Mouse (Mus musculus) left cerebral cortex, postnatal 4 days (tissue): ENCODE data around the gene Gm17409. TPM values are rescaled to one million over a fixed set of nuclear protein-coding genes. Genes with fewer than 3 reads are reported as not detected.

Experiments
- DNase-seq: peaks from one replicate; pipeline ENCODE4 v3.0.0-alpha.2; 2022
- intact Hi-C: fragments of 180-260 bp; cut with DNase I; formaldehyde crosslinking; loops from one replicate; pipeline ENCODE4 v1.15.1; 2025
- total RNA-seq, 2 experiments: library from RNA; stranded (reverse); gene quantifications; 2 replicates each; pipeline ENCODE4 v1.2.3; 2021

Gm17409 gene
- total RNA-seq, 2 experiments from 2014 or later = not detected

GRCm38 (mm10) chr2:58481450-58482100 is 11.7 kb downstream of the Gm17409 start:
- intact Hi-C loops = no loop called here

GRCm38 (mm10) chr2:58484284-58484965 is 14.5 kb downstream of the Gm17409 start:
- DNase-seq = no peak
- intact Hi-C loops = no loop called here

More at GRCm38 (mm10) chr2:58481450-58482100, 11.7 kb downstream of the Gm17409 start:
- no peak for DNase-seq

- DNase-seq = peak; percentile 14
- intact Hi-C loops = no loop called here
Observed at GRCm38 (mm10) chr2:58485152-58485551, 15.2 kb downstream of the Gm17409 start.

GRCm38 (mm10) chr2:58485683-58486082 is 15.8 kb downstream of the Gm17409 start:
- DNase-seq = no peak
- intact Hi-C loops = no loop called here

- intact Hi-C loops = no loop called here
- no peak for DNase-seq
Observed at GRCm38 (mm10) chr2:58486441-58487278, 16.7 kb downstream of the Gm17409 start.

- no peak for DNase-seq
- intact Hi-C loops = no loop called here
Observed at GRCm38 (mm10) chr2:58487279-58487560, 17.3 kb downstream of the Gm17409 start.

GRCm38 (mm10) chr2:58488404-58488803 is 18.5 kb downstream of the Gm17409 start:
- intact Hi-C loops = no loop called here
- no peak for DNase-seq

- intact Hi-C loops = no loop called here
- DNase-seq = peak; percentile 22
Observed at GRCm38 (mm10) chr2:58489275-58489674, 19.4 kb downstream of the Gm17409 start.

GRCm38 (mm10) chr2:58493685-58494635 is 24.0 kb downstream of the Gm17409 start:
- DNase-seq = no peak
- intact Hi-C loops = no loop called here

GRCm38 (mm10) chr2:58495271-58495670 is 25.4 kb downstream of the Gm17409 start:
- intact Hi-C loops = no loop called here
- DNase-seq = no peak

GRCm38 (mm10) chr2:58496647-58497410 is 26.9 kb downstream of the Gm17409 start:
- no peak for DNase-seq
- intact Hi-C loops = loop anchor here (1.0 kb wide), 1 partner anchor 9 kb away; no protein-coding TSS in a partner anchor

- no peak for DNase-seq
- intact Hi-C loops = loop anchor here (1.0 kb wide), 1 partner anchor 9 kb away; no protein-coding TSS in a partner anchor
Observed at GRCm38 (mm10) chr2:58505306-58506090, 35.6 kb downstream of the Gm17409 start.

GRCm38 (mm10) chr2:58510192-58510591 is 40.3 kb downstream of the Gm17409 start:
- intact Hi-C loops = no loop called here
- no peak for DNase-seq

- intact Hi-C loops = no loop called here
- DNase-seq = no peak
Observed at GRCm38 (mm10) chr2:58513212-58513611, 43.3 kb downstream of the Gm17409 start.

GRCm38 (mm10) chr2:58514489-58514888 is 44.6 kb downstream of the Gm17409 start:
- DNase-seq = no peak
- intact Hi-C loops = no loop called here

- intact Hi-C loops = no loop called here
- DNase-seq = no peak
Observed at GRCm38 (mm10) chr2:58516000-58516399, 46.1 kb downstream of the Gm17409 start.

- no peak for DNase-seq
- intact Hi-C loops = no loop called here
Observed at GRCm38 (mm10) chr2:58516920-58517319, 47.0 kb downstream of the Gm17409 start.

GRCm38 (mm10) chr2:58518517-58518916 is 48.6 kb downstream of the Gm17409 start:
- intact Hi-C loops = no loop called here
- DNase-seq = no peak
